Mouse (Mus musculus): ENCODE data around the gene Zfp512b.

- TF ChIP-seq EP300 (IDR thresholded peaks at IDR 0.05; ENCODE audit: low read length) (no peak), POLR2A (IDR thresholded peaks at IDR 0.05; ENCODE audit: low read depth, low read length) (no peak), CHD2 (IDR thresholded peaks at IDR 0.05; ENCODE audit: low read length) (no peak), MEF2A (IDR thresholded peaks at IDR 0.05; ENCODE audit: borderline replicate concordance, low read depth, low read length) (no peak), E2F4 (IDR thresholded peaks at IDR 0.05; ENCODE audit: insufficient replicate concordance, low read depth, low read length) (no peak), BHLHE40 (IDR thresholded peaks at IDR 0.05; ENCODE audit: low read depth, low read length) (no peak), CTCF (conservative IDR thresholded peaks at IDR 0.05 in 1 of 2, IDR thresholded peaks at IDR 0.05 in 1 of 2; ENCODE audit: low read depth in 2 of 2, low read length in 2 of 2) (no peak), ZKSCAN1 (IDR thresholded peaks at IDR 0.05; ENCODE audit: borderline replicate concordance, low read depth, low read length) (no peak), SMC3 (IDR thresholded peaks at IDR 0.05; ENCODE audit: low read depth, low read length) (no peak)
These were observed 26.3 kb upstream of the Zfp512b start for GRCm38 (mm10) chr2:181618761-181619495.

Measured in CH12.LX (cell line).